Mouse (Mus musculus) MEL (cell line): Measurements from ENCODE around the gene Il21.

Source experiments
- CTCF ChIP-seq, 3 experiments: IDR thresholded peaks in 2 of 3; conservative IDR thresholded peaks in 1 of 3; 2 replicates each; pipeline ENCODE4 v1.5.1; 2011 to 2012; ENCODE audit warnings: low read length in 3 of 3, low read depth in 2 of 3, mild to moderate bottlenecking in 2 of 3, improper control_type of control experiment in 1 of 3, inconsistent platforms in 1 of 3, mixed read lengths in 1 of 3, moderate library complexity in 1 of 3; ENCODE audit not compliant: control insufficient read depth in 1 of 3, insufficient read depth in 1 of 3, poor library complexity in 1 of 3, severe bottlenecking in 1 of 3
- EP300 ChIP-seq, 2 experiments: IDR thresholded peaks; 2 replicates each; pipeline ENCODE4 v1.6.1; 2011; ENCODE audit warnings: improper control_type of control experiment in 2 of 2, low read length in 2 of 2, low read depth in 1 of 2, mild to moderate bottlenecking in 1 of 2
- GATA1 ChIP-seq: IDR thresholded peaks from 2 replicates; pipeline ENCODE4 v1.6.1; 2011; ENCODE audit warnings: low read depth, low read length, improper control_type of control experiment
- JUND ChIP-seq: IDR thresholded peaks from 2 replicates; pipeline ENCODE4 v1.6.1; 2011; ENCODE audit warnings: low read depth, mild to moderate bottlenecking, improper control_type of control experiment, low read length
- MAX ChIP-seq: IDR thresholded peaks from 2 replicates; pipeline ENCODE4 v1.6.1; 2011; ENCODE audit warnings: low read length, improper control_type of control experiment
- MYC ChIP-seq: IDR thresholded peaks from 2 replicates; pipeline ENCODE4 v1.6.1; 2011; ENCODE audit warnings: low read depth, mild to moderate bottlenecking, low read length, improper control_type of control experiment, moderate library complexity
- POLR2A ChIP-seq, 2 experiments: IDR thresholded peaks; 2 replicates each; pipeline ENCODE4 v1.6.1; 2011 to 2012; ENCODE audit warnings: low read length in 2 of 2, mild to moderate bottlenecking in 2 of 2, control low read depth in 1 of 2, improper control_type of control experiment in 1 of 2, low read depth in 1 of 2, moderate library complexity in 1 of 2; ENCODE audit not compliant: control insufficient read depth in 1 of 2, insufficient read depth in 1 of 2, poor library complexity in 1 of 2
- POLR2AphosphoS2 ChIP-seq: IDR thresholded peaks from 2 replicates; pipeline ENCODE4 v1.6.1; 2011; ENCODE audit warnings: low read length, improper control_type of control experiment
- POLR2AphosphoS5 ChIP-seq: IDR thresholded peaks from 2 replicates; pipeline ENCODE4 v1.6.1; 2012; ENCODE audit warnings: low read depth, borderline replicate concordance, mild to moderate bottlenecking, inconsistent platforms, low read length, moderate library complexity, mixed read lengths
- RCOR1 ChIP-seq: IDR thresholded peaks from 2 replicates; pipeline ENCODE4 v1.6.1; 2012; ENCODE audit warnings: low read depth, mild to moderate bottlenecking, inconsistent platforms, low read length, improper control_type of control experiment
- SIN3A ChIP-seq: IDR thresholded peaks from 2 replicates; pipeline ENCODE4 v1.6.1; 2012; ENCODE audit warnings: low read length, improper control_type of control experiment, inconsistent platforms
- TAL1 ChIP-seq: IDR thresholded peaks from 2 replicates; pipeline ENCODE4 v1.6.1; 2012; ENCODE audit warnings: mild to moderate bottlenecking, inconsistent platforms, low read length, moderate library complexity, mixed read lengths
- USF1 ChIP-seq: IDR thresholded peaks from 2 replicates; pipeline ENCODE4 v1.6.1; 2014; ENCODE audit warnings: low read depth, mild to moderate bottlenecking, inconsistent platforms, low read length, improper control_type of control experiment, moderate library complexity
- USF2 ChIP-seq, 2 experiments: IDR thresholded peaks; 2 replicates each; pipeline ENCODE4 v1.6.1; 2011 to 2012; ENCODE audit warnings: improper control_type of control experiment in 2 of 2, low read length in 2 of 2, borderline replicate concordance in 1 of 2, inconsistent platforms in 1 of 2, low read depth in 1 of 2, mild to moderate bottlenecking in 1 of 2; ENCODE audit not compliant: insufficient read depth in 1 of 2

- TF ChIP-seq USF1 (no peak), RCOR1 (no peak), POLR2A (IDR thresholded peaks at IDR 0.05; ENCODE audit: control insufficient read depth in 1 of 2, insufficient read depth in 1 of 2, low read depth in 1 of 2, low read length in 2 of 2, poor library complexity in 1 of 2) (no peak), MYC (no peak), CTCF (IDR thresholded peaks at IDR 0.05 in 2 of 3, conservative IDR thresholded peaks at IDR 0.05 in 1 of 3; ENCODE audit: control insufficient read depth in 1 of 3, insufficient read depth in 1 of 3, low read depth in 2 of 3, low read length in 3 of 3, poor library complexity in 1 of 3, severe bottlenecking in 1 of 3) (no peak), POLR2AphosphoS2 (no peak), GATA1 (no peak), EP300 (IDR thresholded peaks at IDR 0.05; ENCODE audit: low read depth in 1 of 2, low read length in 2 of 2) (no peak), USF2 (IDR thresholded peaks at IDR 0.05; ENCODE audit: borderline replicate concordance in 1 of 2, insufficient read depth in 1 of 2, low read depth in 1 of 2, low read length in 2 of 2) (no peak), MAX (no peak), SIN3A (no peak), POLR2AphosphoS5 (no peak), JUND (no peak), TAL1 (no peak)
Observed at GRCm38 (mm10) chr3:37198302-37198701, 34.1 kb downstream of the Il21 start.
